Mouse (Mus musculus): ENCODE measurements around the gene Rhou.

The Rhou gene

GRCm38 (mm10) chr8:123649483-123649882 lies 4.2 kb upstream of the Rhou start:
- no peak for DNase-seq (ENCODE audit: low read depth, low spot score)

DNA sequence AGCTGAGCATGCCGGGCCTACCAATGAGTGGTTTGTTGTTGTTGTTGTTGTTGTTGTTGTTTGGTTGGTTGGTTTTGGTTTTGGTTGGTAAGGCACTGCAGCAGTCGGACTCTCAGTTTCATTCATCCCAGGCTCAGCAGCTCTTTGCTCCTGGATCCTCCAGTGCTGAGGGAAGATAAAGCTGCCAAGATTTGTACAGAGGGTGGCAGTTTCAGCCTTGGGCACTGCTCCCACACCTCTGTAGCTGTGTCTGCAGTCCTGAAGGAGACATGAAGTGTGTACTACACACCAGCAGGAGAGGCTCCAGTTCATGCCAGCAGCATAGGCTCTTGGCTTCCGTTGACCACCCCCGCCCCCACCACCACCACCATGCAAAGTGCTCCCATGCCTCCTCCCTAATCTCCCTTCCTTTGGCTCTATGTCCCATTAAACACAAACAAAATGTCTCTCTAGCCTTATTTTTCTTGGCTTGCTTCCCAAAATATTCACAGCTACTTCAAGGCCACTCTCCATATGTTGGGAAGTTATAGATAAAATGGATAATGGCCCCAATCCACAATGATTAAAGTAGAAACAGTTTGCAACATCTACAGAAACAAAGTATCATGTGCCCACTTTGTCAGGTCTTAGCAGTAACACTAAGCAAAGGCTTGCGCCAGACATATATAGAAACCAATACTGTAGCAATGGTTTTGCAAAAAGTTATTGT lies 2.2 kb upstream of the Rhou start:
- no peak for DNase-seq (ENCODE audit: low read depth, low spot score)

DNA sequence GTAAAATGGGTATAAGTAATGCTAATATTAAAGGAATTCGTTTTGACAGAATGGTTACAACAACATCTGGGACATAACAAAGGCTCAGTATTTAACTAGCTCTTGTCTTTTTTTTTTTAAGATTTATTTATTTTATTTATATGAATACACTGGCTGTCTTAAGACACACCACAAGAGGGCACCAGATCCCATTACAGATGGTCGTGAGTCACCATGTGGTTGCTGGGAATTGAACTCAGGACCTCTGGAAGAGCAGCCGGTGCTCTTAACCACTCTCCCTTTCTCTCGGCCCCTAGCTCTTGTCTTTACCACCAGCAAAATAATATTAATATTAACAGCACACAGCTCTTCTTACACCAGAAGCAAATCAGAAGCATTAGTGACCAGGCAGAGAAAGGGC lies 1.1 kb upstream of the Rhou start:
- DNase-seq (ENCODE audit: low read depth, low spot score): peak; percentile 49

GRCm38 (mm10) chr8:123653994-123654569 lies 353 bp downstream of the Rhou start:
- peak; percentile 63 for DNase-seq (ENCODE audit: low read depth, low spot score)

DNA sequence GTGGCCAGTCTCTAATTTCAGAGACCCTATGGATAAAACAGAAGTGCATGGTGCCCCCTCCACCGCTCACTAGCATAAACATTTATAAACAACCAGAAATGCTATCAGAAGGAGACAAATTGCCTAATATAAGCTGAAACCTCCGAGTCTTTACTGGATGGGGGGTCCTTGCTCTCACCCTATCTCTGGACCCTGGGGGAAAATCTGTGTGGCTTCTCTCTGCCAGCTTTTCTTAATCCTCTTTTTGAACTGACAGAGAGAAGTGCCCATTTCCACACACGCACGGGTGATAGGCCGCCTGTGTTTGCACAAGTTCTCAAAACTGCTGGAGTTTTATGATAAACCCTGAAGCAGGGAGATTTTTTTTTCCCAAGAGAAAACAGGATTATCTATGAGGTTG lies 1.0 kb downstream of the Rhou start:
- DNase-seq (ENCODE audit: low read depth, low spot score): no peak

- DNase-seq (ENCODE audit: low read depth, low spot score): peak; percentile 45
Measured at GRCm38 (mm10) chr8:123655351-123655779, 1.6 kb downstream of the Rhou start.

- DNase-seq (ENCODE audit: low read depth, low spot score): no peak
Measured at GRCm38 (mm10) chr8:123657826-123658225, 4.1 kb downstream of the Rhou start.

DNA sequence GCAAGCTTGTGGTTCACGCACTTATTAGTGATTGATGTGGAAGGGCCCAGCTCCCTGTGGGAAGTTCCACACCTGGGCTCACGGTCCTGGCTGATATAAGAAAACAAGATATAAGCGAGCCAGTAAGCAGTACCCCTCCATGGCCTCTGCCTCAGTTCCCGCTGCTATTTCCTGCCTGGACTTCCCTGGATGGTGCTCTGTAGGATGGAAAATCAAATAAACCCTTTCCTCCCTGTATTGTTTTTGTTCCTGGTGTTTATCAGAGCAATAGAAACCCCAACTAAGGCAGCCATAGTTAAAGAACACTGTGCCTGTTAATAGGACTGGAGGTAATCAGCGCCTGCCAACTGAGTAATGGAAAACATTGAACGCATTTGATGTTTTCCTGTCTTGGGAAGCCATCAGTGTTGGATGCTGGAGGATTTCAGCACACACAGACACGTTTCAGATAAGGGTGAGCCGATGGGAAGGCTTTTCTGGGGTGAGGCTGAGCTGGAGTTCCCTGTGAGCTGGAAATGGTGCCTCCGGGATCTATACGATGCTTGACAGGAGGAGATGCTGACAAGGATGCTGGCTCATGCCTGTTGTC lies 5.8 kb downstream of the Rhou start:
- no peak for DNase-seq (ENCODE audit: low read depth, low spot score)

DNA sequence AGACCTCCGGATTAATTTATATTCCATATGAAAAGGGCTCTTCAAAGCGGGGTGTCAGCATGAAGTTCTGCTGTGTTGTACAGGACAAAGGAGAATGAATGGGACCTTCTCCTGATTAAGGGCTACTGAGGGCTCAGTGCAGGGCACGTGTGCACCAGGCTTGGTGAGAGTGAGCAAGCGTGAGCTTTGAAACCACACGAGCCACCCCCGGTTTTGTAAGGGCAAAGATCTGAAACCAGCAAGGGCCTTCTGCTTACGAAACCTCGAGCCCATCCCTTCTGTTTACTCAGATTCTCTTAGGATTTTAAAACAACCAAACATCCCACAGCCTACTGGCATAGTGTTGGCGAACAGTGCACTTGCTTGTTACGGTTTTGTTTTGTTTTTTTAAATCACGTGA lies 7.8 kb downstream of the Rhou start:
- no peak for DNase-seq (ENCODE audit: low read depth, low spot score)

- no peak for DNase-seq (ENCODE audit: low read depth, low spot score)
Measured at GRCm38 (mm10) chr8:123665580-123665979, 11.9 kb downstream of the Rhou start.

DNA sequence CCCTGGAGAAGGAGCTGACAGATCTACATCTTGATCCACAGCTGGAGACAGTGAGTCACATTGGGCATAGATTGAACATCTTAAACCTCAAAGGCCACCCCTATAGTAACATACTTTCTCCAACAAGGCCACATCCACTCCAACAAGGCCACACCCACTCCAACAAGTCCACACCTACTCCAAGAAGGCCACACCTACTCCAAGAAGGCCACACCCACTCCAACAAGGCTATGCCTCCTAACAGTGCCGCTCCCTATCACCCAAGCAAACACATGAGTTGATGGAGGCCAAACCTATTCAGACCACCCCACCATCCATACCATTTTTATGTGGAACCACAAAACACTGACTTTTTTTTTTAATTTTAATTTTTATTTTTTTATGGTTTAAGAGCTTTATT lies 13.1 kb downstream of the Rhou start:
- DNase-seq (ENCODE audit: low read depth, low spot score): peak; percentile 75

DNA sequence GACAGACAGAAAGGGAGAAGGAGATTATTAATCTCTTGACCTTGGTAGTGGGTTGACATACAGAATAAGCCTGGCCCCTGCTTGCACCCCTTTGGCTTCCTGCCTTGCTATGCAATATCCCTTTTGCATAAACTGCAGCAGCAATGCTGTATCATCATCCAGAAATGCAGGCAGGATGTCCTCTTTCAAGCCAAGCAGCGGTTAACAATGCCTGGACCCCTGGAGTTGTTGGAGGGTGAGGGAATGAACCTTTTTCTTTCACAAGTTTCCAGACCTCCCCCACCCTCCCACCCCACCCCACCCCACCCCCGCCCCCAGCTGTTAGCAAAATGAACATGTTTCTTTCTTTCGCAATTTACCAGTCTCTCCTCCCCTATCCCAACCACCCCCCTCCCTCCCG lies 15.0 kb downstream of the Rhou start:
- peak; percentile 66 for DNase-seq (ENCODE audit: low read depth, low spot score)

- DNase-seq (ENCODE audit: low read depth, low spot score): no peak
Measured at GRCm38 (mm10) chr8:123670766-123671165, 17.0 kb downstream of the Rhou start.

DNA sequence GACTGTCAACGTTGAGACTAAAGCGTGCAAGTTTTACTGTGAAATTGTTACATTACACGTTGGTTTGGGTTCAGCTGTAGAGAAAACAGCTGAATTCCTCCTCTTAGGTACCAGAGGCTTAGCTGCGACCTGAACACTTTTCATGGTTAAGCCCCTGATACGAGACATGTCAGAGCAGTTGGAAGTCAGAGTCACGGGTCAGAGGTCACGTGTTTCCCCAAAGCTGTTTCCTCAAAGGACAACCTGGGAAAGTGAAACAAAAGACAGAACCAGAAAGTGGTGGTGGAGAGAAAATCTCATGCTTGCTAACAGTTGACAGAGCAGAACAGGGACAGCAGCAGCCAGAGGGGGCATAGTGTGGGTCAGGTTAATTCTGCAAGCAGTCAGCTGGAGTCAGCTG lies 17.7 kb downstream of the Rhou start:
- no peak for DNase-seq (ENCODE audit: low read depth, low spot score)

GRCm38 (mm10) chr8:123672648-123673047 lies 18.9 kb downstream of the Rhou start:
- DNase-seq (ENCODE audit: low read depth, low spot score): no peak

GRCm38 (mm10) chr8:123675611-123676010 lies 21.9 kb downstream of the Rhou start:
- no peak for DNase-seq (ENCODE audit: low read depth, low spot score)

- no peak for DNase-seq (ENCODE audit: low read depth, low spot score)
Measured at GRCm38 (mm10) chr8:123678390-123678789, 24.7 kb downstream of the Rhou start.

- peak; percentile 97 for DNase-seq (ENCODE audit: low read depth, low spot score)
Measured at GRCm38 (mm10) chr8:123682073-123682761, 28.5 kb downstream of the Rhou start.

- no peak for DNase-seq (ENCODE audit: low read depth, low spot score)
Measured at GRCm38 (mm10) chr8:123683321-123683720, 29.6 kb downstream of the Rhou start.

- DNase-seq (ENCODE audit: low read depth, low spot score): no peak
Measured at GRCm38 (mm10) chr8:123684806-123685205, 31.1 kb downstream of the Rhou start.

DNA sequence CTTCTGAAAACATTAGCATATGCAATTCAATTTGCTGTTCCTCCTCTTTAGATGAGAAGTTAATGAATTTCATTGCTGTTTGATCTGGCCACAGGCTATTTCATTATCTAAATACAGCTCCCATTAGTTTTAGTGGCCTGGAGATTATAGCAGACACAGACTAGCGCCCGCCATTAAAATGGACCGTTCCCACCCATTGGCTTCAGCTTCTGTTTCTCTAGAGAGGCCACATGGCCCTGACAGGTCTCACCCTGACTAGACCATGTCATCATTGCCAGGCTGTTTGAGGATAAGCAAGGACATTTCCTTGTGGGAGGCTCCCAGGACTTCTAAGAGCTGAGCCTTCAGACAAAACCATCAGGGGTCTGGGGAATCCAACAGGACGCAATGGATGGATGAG lies 31.7 kb downstream of the Rhou start:
- no peak for DNase-seq (ENCODE audit: low read depth, low spot score)

DNA sequence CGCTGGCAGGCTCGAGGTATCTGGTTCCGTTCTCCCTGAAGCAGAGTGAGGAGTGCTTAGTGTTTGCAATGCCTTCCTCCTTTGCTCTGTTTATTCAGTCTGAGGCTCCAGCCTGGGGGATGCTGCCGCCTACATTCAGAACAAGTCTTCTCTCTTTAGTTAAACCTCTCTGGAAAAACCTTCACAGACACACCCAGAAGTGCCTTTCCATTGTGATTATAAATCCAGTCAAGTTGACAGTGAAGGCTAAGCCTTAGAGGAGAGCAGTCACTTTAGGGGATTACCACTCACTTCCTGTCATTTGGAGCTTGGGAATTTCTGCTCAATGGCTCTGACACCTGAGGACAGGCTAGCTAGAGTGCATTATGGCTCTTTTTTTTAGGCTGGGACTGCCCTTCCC lies 34.1 kb downstream of the Rhou start:
- DNase-seq (ENCODE audit: low read depth, low spot score): peak; percentile 87

All from R1 (cell line).